22 mouse cellular contexts compared by ENCODE assay signal in the genomic region with DNA sequence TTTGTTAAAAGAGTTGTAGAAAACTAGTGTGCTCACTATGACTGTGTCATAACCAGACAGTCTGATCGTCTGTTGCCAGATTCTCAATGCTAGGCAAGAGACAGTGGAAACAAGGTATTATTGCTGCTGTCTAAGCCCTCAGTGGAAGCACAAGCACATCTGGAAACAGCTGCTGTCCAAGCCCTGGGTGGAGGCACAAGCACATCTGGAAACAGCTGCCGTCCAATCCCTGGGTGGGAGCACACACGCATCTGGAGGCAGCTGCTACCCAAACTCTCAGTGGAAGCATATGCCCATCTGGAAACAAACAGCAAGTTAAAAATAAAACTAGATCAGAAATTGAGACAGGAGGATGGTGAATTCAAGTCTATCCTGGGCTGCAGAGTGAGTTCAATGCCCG.
A peak's percentile ranks its signal among the peaks of the same experiment; 100 is the strongest.
DNase-seq lines count a peak whose midpoint lies in the region; ATAC-seq and TF ChIP-seq lines count a peak whose summit lies in the region.
"Had no signal": no experiment of that assay in that cellular context is flagged by ENCODE, and none has a peak within 500 bp of the region (broad histone marks: within the 10 kb centered on the region; RNA-seq: fewer than 3 reads in every experiment).

No protein-coding gene starts in this region.

- no peaks in the 10 kb centered on the region for H3K27me3 ChIP-seq in heart, embryonic 12.5 days (replicated peaks)
- H3K27me3 ChIP-seq in kidney, embryonic 16.5 days (ENCODE audit: insufficient read depth, low read length) = no peaks in the 10 kb centered on the region
- no peaks in the 10 kb centered on the region for H3K27me3 ChIP-seq in embryonic facial prominence, embryonic 12.5 days
- no peaks in the 10 kb centered on the region for H3K27me3 ChIP-seq in limb, embryonic 14.5 days (ENCODE audit: control insufficient read depth, insufficient read depth, low read length)
- no peaks in the 10 kb centered on the region for H3K27me3 ChIP-seq in midbrain, embryonic 13.5 days
- H3K27me3 ChIP-seq: heart, embryonic 15.5 days; hindbrain, embryonic 13.5 days had no signal

- DNase-seq in heart, adult 11 months = peak; percentile 93
- peak; percentile 14 for DNase-seq in kidney, postnatal 10 days
- DNase-seq in limb, embryonic 14.5 days (ENCODE audit: low spot score) = peak; percentile 27
- DNase-seq in cerebellum, postnatal 14 days = no peak
- DNase-seq: adrenal gland, postnatal 10 days; cerebellum, adult 9-10 months; gastrocnemius, postnatal 36 days; lung, adult 18-20 months; lung, postnatal 36 days; thymus, postnatal 4 days had no signal

- TF ChIP-seq POLR2A in limb, embryonic 14.5 days (IDR thresholded peaks at IDR 0.05; ENCODE audit: borderline replicate concordance, extremely low read depth, insufficient read depth, insufficient read length) = no peak

- no peaks in the 10 kb centered on the region for H3K36me3 ChIP-seq in heart, embryonic 12.5 days
- H3K36me3 ChIP-seq in kidney, embryonic 16.5 days (ENCODE audit: insufficient read depth, low read length) = no peaks in the 10 kb centered on the region
- H3K36me3 ChIP-seq in embryonic facial prominence, embryonic 12.5 days = no peaks in the 10 kb centered on the region
- H3K36me3 ChIP-seq in limb, embryonic 14.5 days (ENCODE audit: control insufficient read depth, insufficient read depth, low read length) = no peaks in the 10 kb centered on the region
- no peaks in the 10 kb centered on the region for H3K36me3 ChIP-seq in midbrain, embryonic 13.5 days
- H3K36me3 ChIP-seq: heart, embryonic 15.5 days; hindbrain, embryonic 13.5 days had no signal

- no peak for ATAC-seq in heart, embryonic 12.5 days (ENCODE audit: insufficient number of reproducible peaks, low FRiP score)
- ATAC-seq in kidney, embryonic 16.5 days (ENCODE audit: low FRiP score, low TSS enrichment) = no peak
- peak; percentile 61; the same call in 1 of the 2 replicates for ATAC-seq in embryonic facial prominence, embryonic 12.5 days (ENCODE audit: insufficient number of reproducible peaks, insufficient read depth, low FRiP score, low TSS enrichment)
- ATAC-seq in limb, embryonic 14.5 days (ENCODE audit: low FRiP score, low read depth) = no peak
- no peak for ATAC-seq in midbrain, embryonic 13.5 days
- ATAC-seq: activated CD4-positive, CD25-positive, alpha-beta regulatory T cell, adult 4 months; CD4-positive, CD25-positive, alpha-beta regulatory T cell, adult 4 months; inflammation-experienced regulatory T-cells, adult 6 months had no signal

- H3K27ac ChIP-seq in heart, embryonic 12.5 days (ENCODE audit: poor library complexity, severe bottlenecking) = no peak overlapping the region
- no peak overlapping the region for H3K27ac ChIP-seq in kidney, embryonic 16.5 days (ENCODE audit: low read length)
- no peak overlapping the region for H3K27ac ChIP-seq in embryonic facial prominence, embryonic 12.5 days
- H3K27ac ChIP-seq in limb, embryonic 14.5 days (replicated peaks; ENCODE audit: low read depth, low read length) = no peak overlapping the region
- H3K27ac ChIP-seq in midbrain, embryonic 13.5 days = no peak overlapping the region
- H3K27ac ChIP-seq: heart, embryonic 15.5 days; hindbrain, embryonic 13.5 days; kidney, postnatal 0 days; layer of hippocampus, adult 2 months had no signal

- H3K9ac ChIP-seq in heart, embryonic 12.5 days = no peak overlapping the region
- H3K9ac ChIP-seq in kidney, embryonic 16.5 days (replicated peaks; ENCODE audit: low read length) = no peak overlapping the region
- no peak overlapping the region for H3K9ac ChIP-seq in embryonic facial prominence, embryonic 12.5 days
- no peak overlapping the region for H3K9ac ChIP-seq in limb, embryonic 14.5 days (ENCODE audit: low read depth, low read length, severe bottlenecking)
- H3K9ac ChIP-seq in midbrain, embryonic 13.5 days (replicated peaks) = no peak overlapping the region
- H3K9ac ChIP-seq: heart, embryonic 15.5 days; hindbrain, embryonic 13.5 days had no signal

- H3K4me2 ChIP-seq in heart, embryonic 12.5 days = no peak overlapping the region
- H3K4me2 ChIP-seq in kidney, embryonic 16.5 days (replicated peaks; ENCODE audit: low read depth, low read length) = no peak overlapping the region
- no peak overlapping the region for H3K4me2 ChIP-seq in embryonic facial prominence, embryonic 12.5 days (replicated peaks)
- H3K4me2 ChIP-seq in limb, embryonic 14.5 days (replicated peaks; ENCODE audit: low read depth, low read length, severe bottlenecking) = no peak overlapping the region
- no peak overlapping the region for H3K4me2 ChIP-seq in midbrain, embryonic 13.5 days (replicated peaks)
- H3K4me2 ChIP-seq: heart, embryonic 15.5 days; hindbrain, embryonic 13.5 days; liver, embryonic 11.5 days had no signal

- peaks cover 21% of the 10 kb centered on the region for H3K4me1 ChIP-seq in heart, embryonic 12.5 days (replicated peaks)
- H3K4me1 ChIP-seq in kidney, embryonic 16.5 days (ENCODE audit: insufficient read depth, low read length) = 0 out of 2 replicates have a peak, but pooled peaks cover 5% of the 10 kb centered on the region
- H3K4me1 ChIP-seq in embryonic facial prominence, embryonic 12.5 days = peaks cover 12% of the 10 kb centered on the region
- 0 out of 2 replicates have a peak, but pooled peaks cover 5% of the 10 kb centered on the region for H3K4me1 ChIP-seq in limb, embryonic 14.5 days (ENCODE audit: control insufficient read depth, insufficient read depth, low read length)
- peaks cover 15% of the 10 kb centered on the region for H3K4me1 ChIP-seq in midbrain, embryonic 13.5 days (replicated peaks)
- H3K4me1 ChIP-seq: heart, embryonic 15.5 days had no signal

- no peaks in the 10 kb centered on the region for H3K9me3 ChIP-seq in heart, embryonic 12.5 days (replicated peaks)
- H3K9me3 ChIP-seq in kidney, embryonic 16.5 days (ENCODE audit: low read length) = no peaks in the 10 kb centered on the region
- H3K9me3 ChIP-seq in embryonic facial prominence, embryonic 12.5 days = no peaks in the 10 kb centered on the region
- no peaks in the 10 kb centered on the region for H3K9me3 ChIP-seq in limb, embryonic 14.5 days (ENCODE audit: control insufficient read depth, low read length)
- no peaks in the 10 kb centered on the region for H3K9me3 ChIP-seq in midbrain, embryonic 13.5 days
- H3K9me3 ChIP-seq: heart, embryonic 15.5 days; hindbrain, embryonic 13.5 days had no signal

- no peak overlapping the region for H3K4me3 ChIP-seq in heart, embryonic 12.5 days
- H3K4me3 ChIP-seq in kidney, embryonic 16.5 days (ENCODE audit: low read length) = no peak overlapping the region
- no peak overlapping the region for H3K4me3 ChIP-seq in embryonic facial prominence, embryonic 12.5 days
- no peak overlapping the region for H3K4me3 ChIP-seq in limb, embryonic 14.5 days (replicated peaks; ENCODE audit: low read length)
- no peak overlapping the region for H3K4me3 ChIP-seq in midbrain, embryonic 13.5 days (replicated peaks)
- H3K4me3 ChIP-seq: heart, embryonic 15.5 days; hindbrain, embryonic 13.5 days; layer of hippocampus, adult 2 months had no signal

- WGBS in heart, embryonic 12.5 days = 83% methylated on average over 4 of the region's 4 CpGs
- 70% methylated on average over 4 of the region's 4 CpGs for WGBS in kidney, embryonic 16.5 days
- WGBS in embryonic facial prominence, embryonic 12.5 days = 44% methylated on average over 4 of the region's 4 CpGs
- WGBS in limb, embryonic 14.5 days = 40% methylated on average over 4 of the region's 4 CpGs
- WGBS in midbrain, embryonic 13.5 days = 84% methylated on average over 4 of the region's 4 CpGs

Comparison
In these comparisons a context has a peak if more than half of its experiments do, and no peak if none do; other contexts are left out.
1. DNase-seq: peak in heart, adult 11 months (single experiment), kidney, postnatal 10 days (single experiment) and limb, embryonic 14.5 days (single experiment); none in cerebellum, postnatal 14 days (0 of 2).